Mouse (Mus musculus) stomach, postnatal 0 days (tissue): ENCODE measurements at regions not wholly inside any gene's neighbourhood (a gene's known extent, or its start where the extent isn't known, plus 50 kb on each side); places are given as distances from the start of the nearest gene placed in this dataset.

Experiments
- ATAC-seq: fragments of 200-750 bp; cut with Nextera tagmentation; 2 replicates; pipeline ENCODE4 v1.8.0; 2017; ENCODE audit not compliant: low FRiP score, low TSS enrichment
- DNase-seq: peaks from one replicate; pipeline ENCODE4 v3.0.0-alpha.2; 2016; ENCODE audit warnings: low spot score
- H3K27ac ChIP-seq: fragments of 300-500 bp; sonication (generic); replicated peaks from 2 replicates; pipeline ENCODE4 v1.5.1; 2014; ENCODE audit warnings: mild to moderate bottlenecking, control low read depth
- H3K27me3 ChIP-seq: fragments of 300-500 bp; sonication (generic); 2 replicates; pipeline ENCODE4 v1.6.1; 2014; ENCODE audit warnings: low read length; ENCODE audit not compliant: control insufficient read depth, insufficient read depth
- H3K36me3 ChIP-seq: fragments of 300-500 bp; sonication (generic); 2 replicates; pipeline ENCODE4 v1.6.1; 2014; ENCODE audit warnings: low read length, mixed read lengths; ENCODE audit not compliant: control insufficient read depth, insufficient read depth
- H3K4me1 ChIP-seq: fragments of 300-500 bp; sonication (generic); replicated peaks from 2 replicates; pipeline ENCODE4 v1.6.1; 2014; ENCODE audit warnings: antibody characterized with exemption; ENCODE audit not compliant: control insufficient read depth, insufficient read depth
- H3K4me2 ChIP-seq: fragments of 300-500 bp; sonication (generic); replicated peaks from 2 replicates; pipeline ENCODE4 v1.6.1; 2014; ENCODE audit warnings: low read depth, mild to moderate bottlenecking, control low read depth, moderate library complexity
- H3K4me3 ChIP-seq: fragments of 300-500 bp; sonication (generic); 2 replicates; pipeline ENCODE4 v1.5.1; 2014; ENCODE audit warnings: low read depth, low read length, control low read depth
- H3K9ac ChIP-seq: fragments of 300-500 bp; sonication (generic); 2 replicates; pipeline ENCODE4 v1.6.1; 2014; ENCODE audit warnings: mild to moderate bottlenecking, low read length, control low read depth, mixed read lengths
- H3K9me3 ChIP-seq: fragments of 300-500 bp; sonication (generic); 2 replicates; pipeline ENCODE4 v1.6.1; 2016; ENCODE audit warnings: low read length; ENCODE audit not compliant: control insufficient read depth
- CTCF ChIP-seq: IDR thresholded peaks from 2 replicates; pipeline ENCODE4 v1.5.1; 2016; ENCODE audit warnings: antibody characterized with exemption, low read depth, mild to moderate bottlenecking, moderate library complexity
- EP300 ChIP-seq: optimal IDR thresholded peaks from 2 replicates; pipeline ENCODE3; 2016; ENCODE audit warnings: antibody characterized with exemption
- WGBS: fragments of 180-500 bp; shearing (Covaris S2); extraction: QIAGEN DNeasy Blood & Tissue Kit; methylation state at CpG from one replicate; pipeline ENCODE4 v1.1.7; 2014; 5-methylcytosine and 5-hydroxymethylcytosine counted together

GRCm38 (mm10) chr7:70213970-70214520 is 152.5 kb downstream of the Nr2f2 start:
- Histone ChIP-seq H3K36me3 (no peaks in the 10 kb centered on the region), H3K4me1 (no peaks in the 10 kb centered on the region), H3K9me3 (no peaks in the 10 kb centered on the region), H3K9ac (no peak overlapping the region), H3K4me3 (no peak overlapping the region), H3K4me2 (no peak overlapping the region), H3K27ac (0 out of 2 replicates have a peak overlapping the region, but pooled peaks have one; percentile 24), H3K27me3 (no peaks in the 10 kb centered on the region)
- ATAC-seq (peak; percentile 59; the same call in 1 of the 2 replicates), DNase-seq (no peak)
- no peak for TF ChIP-seq CTCF
- TF ChIP-seq EP300: no peak
- 31% methylated on average over 4 of the region's 4 CpGs for WGBS

GRCm38 (mm10) chr7:70205900-70206299 is 160.6 kb downstream of the Nr2f2 start:
- H3K4me2 ChIP-seq: no peak overlapping the region
- H3K4me3 ChIP-seq: no peak overlapping the region
- TF ChIP-seq EP300 (no peak), CTCF (no peak)
- H3K36me3 ChIP-seq: no peaks in the 10 kb centered on the region
- DNase-seq: no peak
- no peaks in the 10 kb centered on the region for H3K4me1 ChIP-seq
- H3K9me3 ChIP-seq: no peaks in the 10 kb centered on the region
- H3K9ac ChIP-seq: no peak overlapping the region
- no peak overlapping the region for H3K27ac ChIP-seq
- no peaks in the 10 kb centered on the region for H3K27me3 ChIP-seq
- ATAC-seq: no peak
- WGBS: 83% methylated on average over 1 of the region's 1 CpGs

- DNase-seq (no peak), ATAC-seq (no peak)
- WGBS: 89% methylated on average over 4 of the region's 4 CpGs
- Histone ChIP-seq H3K4me1 (no peaks in the 10 kb centered on the region), H3K9me3 (no peaks in the 10 kb centered on the region), H3K27me3 (no peaks in the 10 kb centered on the region), H3K36me3 (no peaks in the 10 kb centered on the region), H3K27ac (no peak overlapping the region), H3K4me2 (no peak overlapping the region), H3K4me3 (no peak overlapping the region), H3K9ac (no peak overlapping the region)
- TF ChIP-seq CTCF: no peak
- no peak for TF ChIP-seq EP300
Observed at GRCm38 (mm10) chr7:70200188-70200587, 166.3 kb downstream of the Nr2f2 start.

GRCm38 (mm10) chr7:70178956-70179355 is 187.6 kb downstream of the Nr2f2 start:
- no peak overlapping the region for H3K4me2 ChIP-seq
- ATAC-seq: no peak
- no peak overlapping the region for H3K4me3 ChIP-seq
- no peak for TF ChIP-seq EP300
- no peak for TF ChIP-seq CTCF
- no peaks in the 10 kb centered on the region for H3K4me1 ChIP-seq
- H3K9ac ChIP-seq: no peak overlapping the region
- no peak overlapping the region for H3K27ac ChIP-seq
- H3K27me3 ChIP-seq: no peaks in the 10 kb centered on the region
- no peaks in the 10 kb centered on the region for H3K36me3 ChIP-seq
- 77% methylated on average over 2 of the region's 2 CpGs for WGBS
- no peak for DNase-seq
- no peaks in the 10 kb centered on the region for H3K9me3 ChIP-seq

- no peak overlapping the region for H3K27ac ChIP-seq
- H3K36me3 ChIP-seq: no peaks in the 10 kb centered on the region
- no peak for ATAC-seq
- no peak overlapping the region for H3K4me2 ChIP-seq
- no peak for DNase-seq
- H3K9me3 ChIP-seq: no peaks in the 10 kb centered on the region
- no peaks in the 10 kb centered on the region for H3K27me3 ChIP-seq
- 76% methylated on average over 2 of the region's 2 CpGs for WGBS
- no peak overlapping the region for H3K4me3 ChIP-seq
- no peak overlapping the region for H3K9ac ChIP-seq
- TF ChIP-seq CTCF: no peak
- no peak for TF ChIP-seq EP300
- H3K4me1 ChIP-seq: no peaks in the 10 kb centered on the region
Observed at GRCm38 (mm10) chr7:70178006-70178405, 188.5 kb downstream of the Nr2f2 start.

GRCm38 (mm10) chr7:70176686-70177259 is 189.8 kb downstream of the Nr2f2 start:
- H3K4me3 ChIP-seq: no peak overlapping the region
- H3K36me3 ChIP-seq: no peaks in the 10 kb centered on the region
- no peak overlapping the region for H3K4me2 ChIP-seq
- H3K4me1 ChIP-seq: no peaks in the 10 kb centered on the region
- no peak overlapping the region for H3K27ac ChIP-seq
- H3K9ac ChIP-seq: no peak overlapping the region
- ATAC-seq: no peak
- no peaks in the 10 kb centered on the region for H3K27me3 ChIP-seq
- TF ChIP-seq EP300: no peak
- TF ChIP-seq CTCF: no peak
- H3K9me3 ChIP-seq: no peaks in the 10 kb centered on the region
- no peak for DNase-seq
- 67% methylated on average over 16 of the region's 16 CpGs for WGBS
